Mouse (Mus musculus) intestine, postnatal 0 days (tissue): Measurements from ENCODE around the gene Eme2. TPM values are rescaled to one million over a fixed set of nuclear protein-coding genes. Genes with fewer than 3 reads are reported as not detected.
A peak's percentile ranks its signal among the peaks of the same experiment; 100 is the strongest.

Experiments used
- ATAC-seq: fragments of 200-750 bp; cut with Nextera tagmentation; 2 replicates; pipeline ENCODE4 v1.8.0; 2017; ENCODE audit warnings: mild to moderate bottlenecking, moderate TSS enrichment, moderate library complexity
- H3K27ac ChIP-seq: fragments of 300-500 bp; sonication (generic); 2 replicates; pipeline ENCODE4 v1.5.1; 2014; ENCODE audit warnings: mild to moderate bottlenecking, low read depth, low read length, moderate library complexity
- H3K27me3 ChIP-seq: fragments of 300-500 bp; sonication (generic); replicated peaks from 2 replicates; pipeline ENCODE4 v1.6.1; 2014; ENCODE audit warnings: low read length, mixed read lengths; ENCODE audit not compliant: control insufficient read depth, insufficient read depth
- H3K36me3 ChIP-seq: fragments of 300-500 bp; sonication (generic); 2 replicates; pipeline ENCODE4 v1.6.1; 2014; ENCODE audit warnings: mild to moderate bottlenecking, moderate library complexity; ENCODE audit not compliant: control insufficient read depth, insufficient read depth
- H3K4me1 ChIP-seq: fragments of 300-500 bp; sonication (generic); replicated peaks from 2 replicates; pipeline ENCODE4 v1.6.1; 2014; ENCODE audit warnings: antibody characterized with exemption, low read length, mixed read lengths; ENCODE audit not compliant: control insufficient read depth, insufficient read depth
- H3K4me2 ChIP-seq: fragments of 300-500 bp; sonication (generic); replicated peaks from 2 replicates; pipeline ENCODE4 v1.6.1; 2014; ENCODE audit warnings: low read depth, mild to moderate bottlenecking, moderate library complexity
- H3K4me3 ChIP-seq: fragments of 300-500 bp; sonication (generic); 2 replicates; pipeline ENCODE4 v1.5.1; 2014; ENCODE audit warnings: low read depth, low read length
- H3K9ac ChIP-seq: fragments of 300-500 bp; sonication (generic); 2 replicates; pipeline ENCODE4 v1.6.1; 2014; ENCODE audit warnings: mild to moderate bottlenecking, low read depth, low read length
- H3K9me3 ChIP-seq: fragments of 300-500 bp; sonication (generic); 2 replicates; pipeline ENCODE4 v1.6.1; 2016; ENCODE audit warnings: mixed run types; ENCODE audit not compliant: control insufficient read depth
- CTCF ChIP-seq: sonication (generic); IDR thresholded peaks from 2 replicates; pipeline ENCODE4 v1.5.1; 2016; ENCODE audit warnings: low read depth, mild to moderate bottlenecking, control low read depth, antibody characterized with exemption, moderate library complexity
- WGBS: fragments of 180-500 bp; shearing (Covaris S2); extraction: QIAGEN DNeasy Blood & Tissue Kit; methylation state at CpG from one replicate; pipeline ENCODE4 v1.1.7; 2014; 5-methylcytosine and 5-hydroxymethylcytosine counted together
- polyA plus RNA-seq: library from polyadenylated mRNA; unstranded; fragments of >200 nt; fragmentation: Nextera tagmentation; extraction: Ambion mirVana; gene quantifications from 2 replicates; pipeline ENCODE4 v1.2.1, GENCODE M21; 2015

Eme2 gene
- polyA plus RNA-seq, 1 experiment from 2014 or later: 16.7 TPM

DNA sequence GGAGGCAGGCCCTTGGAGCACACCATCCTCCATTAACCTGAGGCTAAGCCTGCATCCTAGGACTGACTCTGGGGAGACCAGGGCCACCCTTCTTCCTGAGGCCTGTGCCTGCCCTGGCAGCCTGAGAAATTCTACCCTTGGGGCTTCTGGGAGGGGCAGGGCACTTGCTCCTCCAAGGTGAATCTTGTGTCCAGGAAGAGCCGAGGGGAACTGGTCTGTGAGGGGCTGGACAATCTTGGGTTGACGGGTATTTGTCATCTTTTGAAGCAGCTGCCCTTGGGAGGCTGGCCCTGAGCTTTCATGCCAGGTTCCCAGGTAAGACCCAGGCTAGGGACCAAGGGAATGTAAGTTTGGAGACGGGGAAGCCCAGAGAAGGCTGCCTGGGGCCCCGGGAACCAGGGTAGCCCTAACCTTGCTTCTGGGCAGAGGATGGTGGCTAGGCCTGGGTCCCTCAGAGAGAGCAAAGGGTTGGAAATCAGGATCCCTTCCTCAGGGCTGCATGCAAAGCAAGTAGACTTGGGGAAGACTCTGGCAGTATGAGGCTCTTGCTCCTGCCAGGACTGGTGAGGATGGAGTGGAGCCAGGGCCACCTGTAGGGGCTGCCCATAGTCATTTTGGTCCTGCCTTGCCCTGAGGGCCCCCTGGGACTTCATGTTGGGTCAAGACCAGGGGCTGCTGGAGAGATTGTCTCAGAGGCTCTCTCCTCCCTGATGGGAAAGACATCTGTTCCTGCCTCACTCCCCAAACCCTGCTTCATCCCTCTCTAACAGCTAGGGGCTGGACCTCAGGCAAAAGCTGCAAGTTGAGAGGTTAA is 3.4 kb upstream of the Eme2 start:
- Histone ChIP-seq H3K27me3 (no peaks in the 10 kb centered on the region), H3K27ac (no peak overlapping the region), H3K36me3 (peaks cover 60% of the 10 kb centered on the region), H3K9me3 (no peaks in the 10 kb centered on the region), H3K4me3 (no peak overlapping the region), H3K4me2 (no peak overlapping the region), H3K4me1 (0 out of 2 replicates have a peak, but pooled peaks cover 7% of the 10 kb centered on the region), H3K9ac (no peak overlapping the region)
- 77% methylated on average over 4 of the region's 4 CpGs for WGBS
- no peak for TF ChIP-seq CTCF
- no peak for ATAC-seq

DNA sequence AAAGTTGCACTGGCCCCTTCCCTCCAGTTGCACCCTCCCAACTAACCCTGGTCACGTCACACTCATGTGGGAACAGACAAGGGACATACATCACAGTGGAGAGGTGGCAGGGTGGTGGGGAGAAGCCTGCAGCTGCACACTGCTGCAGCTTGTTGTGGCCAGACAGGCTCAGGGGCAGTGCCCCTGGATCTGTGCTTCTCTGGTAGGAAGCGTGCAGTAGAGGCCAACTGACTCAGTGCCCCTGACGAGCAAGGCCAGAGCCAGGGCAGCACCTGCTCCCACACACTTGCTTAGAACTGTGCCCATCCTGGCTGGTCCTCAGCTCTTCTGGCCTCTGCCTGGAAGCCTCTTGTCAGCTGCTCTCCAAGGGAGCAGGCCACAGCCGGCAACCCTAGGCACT is 2.7 kb upstream of the Eme2 start:
- Histone ChIP-seq H3K9me3 (no peaks in the 10 kb centered on the region), H3K4me3 (peak overlapping the region; percentile 85; the same call in 1 of the 2 replicates), H3K27me3 (no peaks in the 10 kb centered on the region), H3K9ac (no peak overlapping the region), H3K4me1 (0 out of 2 replicates have a peak, but pooled peaks cover 7% of the 10 kb centered on the region), H3K36me3 (peaks cover 60% of the 10 kb centered on the region), H3K27ac (no peak overlapping the region), H3K4me2 (peak overlapping the region; percentile 94)
- 67% methylated on average over 4 of the region's 4 CpGs for WGBS
- TF ChIP-seq CTCF: no peak
- ATAC-seq: no peak

DNA sequence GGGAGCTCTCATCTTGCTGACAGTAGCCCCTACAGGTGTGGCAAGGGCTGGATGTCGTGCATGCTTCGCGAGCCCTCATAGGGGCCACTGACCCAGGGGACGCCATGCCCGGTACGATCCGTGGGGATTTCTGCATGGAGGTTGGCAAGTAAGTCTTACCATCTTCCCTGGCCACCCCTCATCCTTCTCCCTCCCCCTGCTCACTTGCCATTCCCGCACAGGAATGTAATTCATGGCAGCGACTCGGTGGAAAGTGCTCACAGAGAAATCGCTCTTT is 2.0 kb upstream of the Eme2 start:
- Histone ChIP-seq H3K27me3 (no peaks in the 10 kb centered on the region), H3K4me2 (peak overlapping the region; percentile 94), H3K4me1 (0 out of 2 replicates have a peak, but pooled peaks cover 7% of the 10 kb centered on the region), H3K9me3 (no peaks in the 10 kb centered on the region), H3K27ac (no peak overlapping the region), H3K4me3 (peak overlapping the region; percentile 85), H3K9ac (peak overlapping the region; percentile 88), H3K36me3 (peaks cover 60% of the 10 kb centered on the region)
- no peak for ATAC-seq
- TF ChIP-seq CTCF: no peak
- 17% methylated on average over 11 of the region's 11 CpGs for WGBS

DNA sequence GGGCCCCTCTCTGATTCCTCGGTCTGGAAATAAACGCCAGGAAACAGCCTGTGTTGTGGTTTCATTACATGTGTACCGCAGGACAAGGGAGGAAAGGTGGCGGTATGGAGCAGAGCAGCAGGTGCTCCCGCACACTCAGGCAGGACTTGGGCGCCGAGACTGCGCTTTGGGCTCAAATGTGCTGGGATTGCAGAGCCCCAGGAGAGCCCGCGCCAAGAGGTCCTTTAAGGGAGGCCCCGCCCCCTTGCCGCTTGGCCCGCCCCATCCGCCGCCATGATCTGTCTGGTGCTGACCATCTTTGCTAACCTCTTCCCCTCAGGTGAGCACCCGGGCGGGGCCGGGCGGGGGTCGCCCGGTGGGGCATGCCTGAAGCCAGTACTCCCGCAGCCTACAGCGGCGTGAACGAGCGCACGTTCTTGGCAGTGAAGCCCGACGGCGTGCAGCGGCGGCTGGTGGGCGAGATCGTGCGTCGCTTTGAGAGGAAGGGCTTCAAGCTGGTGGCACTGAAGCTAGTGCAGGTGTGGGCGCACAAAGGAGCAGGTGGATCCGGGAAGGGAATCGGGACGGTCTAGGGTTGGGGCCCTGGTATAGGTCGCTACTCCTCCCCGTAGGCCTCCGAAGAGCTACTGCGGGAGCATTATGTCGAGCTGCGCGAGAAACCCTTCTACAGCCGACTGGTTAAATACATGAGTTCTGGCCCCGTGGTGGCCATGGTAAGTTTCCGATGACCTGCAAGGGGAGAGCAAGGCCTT is 1.5 kb upstream of the Eme2 start, which contains the start of gene Nme3:
Gene Nme3, plus strand, starts transcription at position 260 of the 752 bp plus-strand sequence.
- ATAC-seq: peak; percentile 53
- Histone ChIP-seq H3K4me1 (0 out of 2 replicates have a peak, but pooled peaks cover 7% of the 10 kb centered on the region), H3K4me3 (peak within 1 kb of the TSS; percentile 85), H3K4me2 (peak within 1 kb of the TSS; percentile 94), H3K9ac (peak within 1 kb of the TSS; percentile 88), H3K9me3 (no peaks in the 10 kb centered on the region), H3K27ac (peak within 1 kb of the TSS; percentile 86), H3K27me3 (no peaks in the 10 kb centered on the region), H3K36me3 (peaks cover 59% of the 10 kb centered on the region)
- WGBS: 2% methylated on average over 46 of the region's 50 CpGs
- TF ChIP-seq CTCF: peak; percentile 55

DNA sequence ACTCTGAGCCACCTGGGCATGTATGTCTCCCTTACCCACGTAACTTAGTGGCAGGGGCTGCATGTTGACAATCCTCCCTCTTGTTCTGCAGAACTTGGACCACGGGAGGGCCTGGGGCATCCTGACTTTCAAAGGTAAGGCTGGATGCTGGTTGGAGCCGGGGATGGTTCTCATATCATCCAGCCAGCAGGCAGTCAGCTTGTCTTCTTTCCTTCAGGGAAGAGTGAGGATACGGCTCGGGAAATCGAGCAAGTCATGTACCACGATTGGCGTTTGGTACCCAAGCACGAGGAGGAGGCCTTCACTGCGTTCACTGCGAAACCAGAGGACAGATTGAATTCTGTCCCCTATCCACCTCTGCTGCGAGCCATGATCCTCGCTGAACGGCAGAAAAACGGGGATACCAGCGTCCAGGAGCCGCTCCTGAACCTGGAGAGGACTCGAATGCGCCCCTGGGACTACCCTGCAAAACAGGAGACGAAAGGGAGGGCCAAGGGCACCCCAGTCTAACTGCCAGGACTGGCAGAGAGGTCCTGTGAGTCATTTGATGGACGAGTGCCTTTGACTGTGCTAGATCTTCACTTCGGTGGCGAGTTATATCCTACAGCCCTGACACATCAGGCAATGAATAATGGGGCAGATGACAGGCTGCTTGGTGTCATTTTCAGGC is 819 bp upstream of the Eme2 start:
- no peak for ATAC-seq

More for the DNA sequence above, 819 bp upstream of the Eme2 start:
- peaks cover 59% of the 10 kb centered on the region for H3K36me3 ChIP-seq
- no peaks in the 10 kb centered on the region for H3K27me3 ChIP-seq
- 0 out of 2 replicates have a peak, but pooled peaks cover 7% of the 10 kb centered on the region for H3K4me1 ChIP-seq
- H3K4me2 ChIP-seq: peak overlapping the region; percentile 94
- H3K9ac ChIP-seq: peak overlapping the region; percentile 88
- no peak for TF ChIP-seq CTCF
- WGBS: 9% methylated on average over 23 of the region's 23 CpGs
- H3K27ac ChIP-seq: peak overlapping the region; percentile 86
- no peaks in the 10 kb centered on the region for H3K9me3 ChIP-seq
- peak overlapping the region; percentile 85 for H3K4me3 ChIP-seq
